Mouse (Mus musculus) MEL (cell line): ENCODE measurements at regions not wholly inside any gene's neighbourhood (a gene's known extent, or its start where the extent isn't known, plus 50 kb on each side); places are given as distances from the start of the nearest gene placed in this dataset.

ENCODE experiments used
- DNase-seq: peaks from one replicate; pipeline ENCODE4 v3.0.0; 2011; ENCODE audit warnings: low read depth, low spot score
- H3K27ac ChIP-seq: 2 replicates; pipeline ENCODE4 v1.5.1; 2012; ENCODE audit warnings: low read depth, mild to moderate bottlenecking, control low read depth, low read length, moderate library complexity; ENCODE audit not compliant: control insufficient read depth
- H3K27me3 ChIP-seq, 2 experiments: fragments of 150-350 bp in 1 of 2; sonication (generic) in 1 of 2; 2 replicates each; pipeline ENCODE4 v1.6.1; 2012; ENCODE audit warnings: low read length in 2 of 2, mild to moderate bottlenecking in 2 of 2, improper control_type of control experiment in 1 of 2, moderate library complexity in 1 of 2; ENCODE audit not compliant: insufficient read depth in 2 of 2, control insufficient read depth in 1 of 2
- H3K36me3 ChIP-seq, 2 experiments: 2 replicates each; pipeline ENCODE4 v1.6.1; 2012 to 2014; ENCODE audit warnings: low read length in 2 of 2, improper control_type of control experiment in 1 of 2, inconsistent platforms in 1 of 2, mild to moderate bottlenecking in 1 of 2; ENCODE audit not compliant: insufficient read depth in 2 of 2, control insufficient read depth in 1 of 2
- H3K4me1 ChIP-seq, 2 experiments: fragments of 150-350 bp in 1 of 2; sonication (generic) in 1 of 2; 2 replicates each; pipeline ENCODE4 v1.6.1; 2012; ENCODE audit warnings: low read length in 2 of 2, improper control_type of control experiment in 1 of 2, mild to moderate bottlenecking in 1 of 2; ENCODE audit not compliant: insufficient read depth in 2 of 2, control insufficient read depth in 1 of 2
- H3K4me3 ChIP-seq, 2 experiments: fragments of 150-350 bp in 1 of 2; sonication (generic) in 1 of 2; 2 replicates each; pipeline ENCODE4 v1.5.1; 2012; ENCODE audit warnings: low read depth in 2 of 2, low read length in 2 of 2, mild to moderate bottlenecking in 2 of 2, moderate library complexity in 2 of 2, control low read depth in 1 of 2, improper control_type of control experiment in 1 of 2; ENCODE audit not compliant: control insufficient read depth in 1 of 2, insufficient read depth in 1 of 2
- H3K79me2 ChIP-seq: 2 replicates; pipeline ENCODE4 v1.6.1; 2012; ENCODE audit warnings: mild to moderate bottlenecking, low read length, moderate library complexity; ENCODE audit not compliant: control insufficient read depth, poor library complexity, insufficient read depth
- H3K9ac ChIP-seq: 2 replicates; pipeline ENCODE4 v1.6.1; 2012; ENCODE audit warnings: low read depth, mild to moderate bottlenecking, control low read depth, low read length, moderate library complexity; ENCODE audit not compliant: control insufficient read depth, poor library complexity, severe bottlenecking
- H3K9me3 ChIP-seq: fragments of 150-350 bp; sonication (generic); replicated peaks from 2 replicates; pipeline ENCODE4 v1.6.1; 2012; ENCODE audit warnings: mild to moderate bottlenecking, low read length, improper control_type of control experiment, moderate library complexity; ENCODE audit not compliant: insufficient read depth
- BHLHE40 ChIP-seq: IDR thresholded peaks from 2 replicates; pipeline ENCODE4 v1.6.1; 2012; ENCODE audit warnings: low read depth, mild to moderate bottlenecking, inconsistent platforms, low read length, improper control_type of control experiment, borderline replicate concordance
- CTCF ChIP-seq, 3 experiments: IDR thresholded peaks in 2 of 3; conservative IDR thresholded peaks in 1 of 3; 2 replicates each; pipeline ENCODE4 v1.5.1; 2011 to 2012; ENCODE audit warnings: low read length in 3 of 3, low read depth in 2 of 3, mild to moderate bottlenecking in 2 of 3, improper control_type of control experiment in 1 of 3, inconsistent platforms in 1 of 3, mixed read lengths in 1 of 3, moderate library complexity in 1 of 3; ENCODE audit not compliant: control insufficient read depth in 1 of 3, insufficient read depth in 1 of 3, poor library complexity in 1 of 3, severe bottlenecking in 1 of 3
- E2F4 ChIP-seq: IDR thresholded peaks from 2 replicates; pipeline ENCODE4 v1.6.1; 2011; ENCODE audit warnings: low read depth, low read length, improper control_type of control experiment, borderline replicate concordance
- EP300 ChIP-seq, 2 experiments: IDR thresholded peaks; 2 replicates each; pipeline ENCODE4 v1.6.1; 2011; ENCODE audit warnings: improper control_type of control experiment in 2 of 2, low read length in 2 of 2, low read depth in 1 of 2, mild to moderate bottlenecking in 1 of 2
- ETS1 ChIP-seq: IDR thresholded peaks from 2 replicates; pipeline ENCODE4 v1.6.1; 2012; ENCODE audit warnings: low read depth, mild to moderate bottlenecking, inconsistent platforms, low read length, improper control_type of control experiment, moderate library complexity
- GABPA ChIP-seq: IDR thresholded peaks from 2 replicates; pipeline ENCODE4 v1.6.1; 2012; ENCODE audit warnings: low read depth, mild to moderate bottlenecking, inconsistent platforms, low read length, improper control_type of control experiment, moderate library complexity
- GATA1 ChIP-seq: IDR thresholded peaks from 2 replicates; pipeline ENCODE4 v1.6.1; 2011; ENCODE audit warnings: low read depth, low read length, improper control_type of control experiment
- JUND ChIP-seq: IDR thresholded peaks from 2 replicates; pipeline ENCODE4 v1.6.1; 2011; ENCODE audit warnings: low read depth, mild to moderate bottlenecking, improper control_type of control experiment, low read length
- MAFK ChIP-seq: IDR thresholded peaks from 2 replicates; pipeline ENCODE4 v1.6.1; 2011; ENCODE audit warnings: low read depth, mild to moderate bottlenecking, low read length, improper control_type of control experiment, borderline replicate concordance
- MAX ChIP-seq: IDR thresholded peaks from 2 replicates; pipeline ENCODE4 v1.6.1; 2011; ENCODE audit warnings: low read length, improper control_type of control experiment
- MAZ ChIP-seq: IDR thresholded peaks from 2 replicates; pipeline ENCODE4 v1.6.1; 2012; ENCODE audit warnings: low read depth, mild to moderate bottlenecking, inconsistent platforms, low read length, improper control_type of control experiment
- MEF2A ChIP-seq: IDR thresholded peaks from 2 replicates; pipeline ENCODE4 v1.6.1; 2014; ENCODE audit warnings: low read depth, mild to moderate bottlenecking, inconsistent platforms, low read length, improper control_type of control experiment; ENCODE audit not compliant: poor library complexity, insufficient replicate concordance, severe bottlenecking; ENCODE audit errors: extremely low read depth
- MYB ChIP-seq: IDR thresholded peaks from 2 replicates; pipeline ENCODE4 v1.6.1; 2011; ENCODE audit warnings: mild to moderate bottlenecking, low read depth, low read length, improper control_type of control experiment
- MYC ChIP-seq: IDR thresholded peaks from 2 replicates; pipeline ENCODE4 v1.6.1; 2011; ENCODE audit warnings: low read depth, mild to moderate bottlenecking, low read length, improper control_type of control experiment, moderate library complexity
- NELFE ChIP-seq: IDR thresholded peaks from 2 replicates; pipeline ENCODE4 v1.6.1; 2011; ENCODE audit warnings: low read depth, low read length, improper control_type of control experiment
- POLR2A ChIP-seq, 2 experiments: IDR thresholded peaks; 2 replicates each; pipeline ENCODE4 v1.6.1; 2011 to 2012; ENCODE audit warnings: low read length in 2 of 2, mild to moderate bottlenecking in 2 of 2, control low read depth in 1 of 2, improper control_type of control experiment in 1 of 2, low read depth in 1 of 2, moderate library complexity in 1 of 2; ENCODE audit not compliant: control insufficient read depth in 1 of 2, insufficient read depth in 1 of 2, poor library complexity in 1 of 2
- POLR2AphosphoS2 ChIP-seq: IDR thresholded peaks from 2 replicates; pipeline ENCODE4 v1.6.1; 2011; ENCODE audit warnings: low read length, improper control_type of control experiment
- RAD21 ChIP-seq: IDR thresholded peaks from 2 replicates; pipeline ENCODE4 v1.6.1; 2011; ENCODE audit warnings: mild to moderate bottlenecking, low read depth, low read length, improper control_type of control experiment
- SIN3A ChIP-seq: IDR thresholded peaks from 2 replicates; pipeline ENCODE4 v1.6.1; 2012; ENCODE audit warnings: low read length, improper control_type of control experiment, inconsistent platforms
- SMC3 ChIP-seq: IDR thresholded peaks from 2 replicates; pipeline ENCODE4 v1.6.1; 2011; ENCODE audit warnings: low read depth, low read length, improper control_type of control experiment
- TAL1 ChIP-seq: IDR thresholded peaks from 2 replicates; pipeline ENCODE4 v1.6.1; 2012; ENCODE audit warnings: mild to moderate bottlenecking, inconsistent platforms, low read length, moderate library complexity, mixed read lengths
- TBP ChIP-seq: IDR thresholded peaks from 2 replicates; pipeline ENCODE4 v1.8.0; 2011; ENCODE audit warnings: low read depth, low read length, improper control_type of control experiment
- TCF12 ChIP-seq: IDR thresholded peaks from 2 replicates; pipeline ENCODE4 v1.6.1; 2014; ENCODE audit warnings: low read depth, mild to moderate bottlenecking, inconsistent platforms, low read length, improper control_type of control experiment, moderate library complexity
- USF2 ChIP-seq, 2 experiments: IDR thresholded peaks; 2 replicates each; pipeline ENCODE4 v1.6.1; 2011 to 2012; ENCODE audit warnings: improper control_type of control experiment in 2 of 2, low read length in 2 of 2, borderline replicate concordance in 1 of 2, inconsistent platforms in 1 of 2, low read depth in 1 of 2, mild to moderate bottlenecking in 1 of 2; ENCODE audit not compliant: insufficient read depth in 1 of 2
- ZC3H11A ChIP-seq: IDR thresholded peaks from 2 replicates; pipeline ENCODE4 v1.6.1; 2012; ENCODE audit warnings: low read depth, mild to moderate bottlenecking, inconsistent platforms, low read length, improper control_type of control experiment

DNA sequence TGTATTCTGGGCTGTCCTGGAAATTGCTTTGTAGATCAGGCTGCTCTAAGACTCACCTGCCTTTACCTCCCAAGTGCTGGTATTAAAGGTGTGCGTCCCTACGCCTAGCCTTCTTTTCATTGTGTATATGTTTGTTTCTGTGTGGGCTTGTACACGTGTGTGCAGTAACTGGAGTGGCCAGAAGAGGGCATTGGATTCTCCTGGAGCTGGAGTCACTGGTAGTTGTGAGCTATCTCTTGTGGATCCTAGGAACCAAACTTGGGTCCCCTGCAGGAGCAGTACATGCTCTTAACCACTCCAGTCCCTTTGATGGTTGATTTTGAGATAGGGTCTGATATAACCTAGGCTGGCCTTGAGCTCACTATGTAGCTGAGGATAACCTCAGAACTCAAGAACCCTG, 93.2 kb upstream of the Lhx1 start:
- Histone ChIP-seq H3K4me3 (no peak overlapping the region), H3K4me1 (peaks cover 0 to 2% of the 10 kb centered on the region in 2 experiments; a peak in 2 of 4 replicates), H3K36me3 (peaks cover 0 to 2% of the 10 kb centered on the region in 2 experiments; a peak in 1 of 4 replicates), H3K27ac (no peak overlapping the region), H3K9ac (no peak overlapping the region), H3K79me2 (no peaks in the 10 kb centered on the region), H3K27me3 (no peaks in the 10 kb centered on the region), H3K9me3 (no peaks in the 10 kb centered on the region)
- peak; percentile 60 for DNase-seq
- TF ChIP-seq BHLHE40 (no peak), TAL1 (no peak), JUND (no peak), MAFK (no peak), EP300 (IDR thresholded peaks at IDR 0.05; ENCODE audit: low read depth in 1 of 2, low read length in 2 of 2) (no peak), MAX (no peak), MYB (no peak), TBP (no peak), E2F4 (no peak), MEF2A (no peak), POLR2AphosphoS2 (no peak), SIN3A (no peak), ETS1 (no peak), TCF12 (no peak), USF2 (IDR thresholded peaks at IDR 0.05; ENCODE audit: borderline replicate concordance in 1 of 2, insufficient read depth in 1 of 2, low read depth in 1 of 2, low read length in 2 of 2) (no peak), POLR2A (IDR thresholded peaks at IDR 0.05; ENCODE audit: control insufficient read depth in 1 of 2, insufficient read depth in 1 of 2, low read depth in 1 of 2, low read length in 2 of 2, poor library complexity in 1 of 2) (no peak), GABPA (no peak), ZC3H11A (peak; percentile 62), NELFE (no peak), MAZ (no peak), MYC (no peak), CTCF (IDR thresholded peaks at IDR 0.05 in 2 of 3, conservative IDR thresholded peaks at IDR 0.05 in 1 of 3; ENCODE audit: control insufficient read depth in 1 of 3, insufficient read depth in 1 of 3, low read depth in 2 of 3, low read length in 3 of 3, poor library complexity in 1 of 3, severe bottlenecking in 1 of 3) (peak; percentile 63 to 66 (median 66)), SMC3 (peak; percentile 76), RAD21 (peak; percentile 37), GATA1 (no peak)
